Mouse (Mus musculus): Measurements from ENCODE around the gene Cep68. TPM values are rescaled to one million over a fixed set of nuclear protein-coding genes. Genes with fewer than 3 reads are reported as not detected.
A peak's percentile ranks its signal among the peaks of the same experiment; 100 is the strongest.

Cep68 gene
- polyA plus RNA-seq, 1 experiment from 2014 or later: 37.3 TPM

- no peak overlapping the region for H3K4me3 ChIP-seq
- no peak overlapping the region for H3K9ac ChIP-seq (replicated peaks)
- no peaks in the 10 kb centered on the region for H3K9me3 ChIP-seq
- no peaks in the 10 kb centered on the region for H3K36me3 ChIP-seq
- no peaks in the 10 kb centered on the region for H3K27me3 ChIP-seq
- 91% methylated on average over 6 of the region's 6 CpGs for WGBS
- no peak for ATAC-seq (ENCODE audit: low FRiP score, low read depth)
- peaks cover 25% of the 10 kb centered on the region for H3K4me1 ChIP-seq
- no peak overlapping the region for H3K4me2 ChIP-seq (replicated peaks)
- no peak overlapping the region for H3K27ac ChIP-seq (replicated peaks)
Observed at GRCm38 (mm10) chr11:20250476-20251178, 1.4 kb upstream of the Cep68 start.

- H3K36me3 ChIP-seq: peaks cover 9% of the 10 kb centered on the region; the same call in 1 of the 2 replicates
- ATAC-seq (ENCODE audit: low FRiP score, low read depth): peak; percentile 76
- peaks cover 29% of the 10 kb centered on the region for H3K4me1 ChIP-seq
- peak overlapping the region; percentile 96 for H3K9ac ChIP-seq (replicated peaks)
- no peaks in the 10 kb centered on the region for H3K9me3 ChIP-seq
- peak overlapping the region; percentile 90 for H3K4me3 ChIP-seq
- H3K27ac ChIP-seq (replicated peaks): peak overlapping the region; percentile 84
- WGBS: 0% methylated on average over 35 of the region's 39 CpGs
- no peaks in the 10 kb centered on the region for H3K27me3 ChIP-seq
- H3K4me2 ChIP-seq (replicated peaks): peak overlapping the region; percentile 91
Observed at GRCm38 (mm10) chr11:20248840-20249239, 389 bp downstream of the Cep68 start.

- peak overlapping the region; percentile 91 for H3K4me2 ChIP-seq (replicated peaks)
- H3K27ac ChIP-seq (replicated peaks): peak overlapping the region; percentile 84; the same call in 1 of the 2 replicates
- H3K36me3 ChIP-seq: peaks cover 9% of the 10 kb centered on the region; the same call in 1 of the 2 replicates
- peaks cover 33% of the 10 kb centered on the region for H3K4me1 ChIP-seq
- H3K27me3 ChIP-seq: no peaks in the 10 kb centered on the region
- 14% methylated on average over 4 of the region's 4 CpGs for WGBS
- peak overlapping the region; percentile 90 for H3K4me3 ChIP-seq
- no peak for ATAC-seq (ENCODE audit: low FRiP score, low read depth)
- no peaks in the 10 kb centered on the region for H3K9me3 ChIP-seq
- H3K9ac ChIP-seq (replicated peaks): peak overlapping the region; percentile 96
Observed at GRCm38 (mm10) chr11:20248277-20248676, 952 bp downstream of the Cep68 start.

- Histone ChIP-seq H3K4me3 (no peak overlapping the region), H3K36me3 (peaks cover 9% of the 10 kb centered on the region; the same call in 1 of the 2 replicates), H3K27me3 (no peaks in the 10 kb centered on the region), H3K4me1 (peaks cover 36% of the 10 kb centered on the region), H3K9me3 (no peaks in the 10 kb centered on the region), H3K9ac (replicated peaks) (peak overlapping the region; percentile 96; the same call in 1 of the 2 replicates), H3K4me2 (replicated peaks) (peak overlapping the region; percentile 91), H3K27ac (replicated peaks) (no peak overlapping the region)
- 75% methylated on average over 8 of the region's 8 CpGs for WGBS
- ATAC-seq (ENCODE audit: low FRiP score, low read depth): no peak
Observed at GRCm38 (mm10) chr11:20247146-20247855, 1.9 kb downstream of the Cep68 start.

- Histone ChIP-seq H3K4me1 (peaks cover 36% of the 10 kb centered on the region), H3K27me3 (no peaks in the 10 kb centered on the region), H3K27ac (replicated peaks) (no peak overlapping the region), H3K9ac (replicated peaks) (no peak overlapping the region; the same call in 1 of the 2 replicates), H3K9me3 (no peaks in the 10 kb centered on the region), H3K4me3 (no peak overlapping the region), H3K4me2 (replicated peaks) (no peak overlapping the region), H3K36me3 (peaks cover 11% of the 10 kb centered on the region; the same call in 1 of the 2 replicates)
- no peak for ATAC-seq (ENCODE audit: low FRiP score, low read depth)
- WGBS: 69% methylated on average over 1 of the region's 1 CpGs
Observed at GRCm38 (mm10) chr11:20246616-20247015, 2.6 kb downstream of the Cep68 start.

GRCm38 (mm10) chr11:20245316-20245715, 3.9 kb downstream of the Cep68 start:
- no peak overlapping the region for H3K4me2 ChIP-seq (replicated peaks)
- H3K4me3 ChIP-seq: no peak overlapping the region
- no peaks in the 10 kb centered on the region for H3K9me3 ChIP-seq
- H3K27me3 ChIP-seq: no peaks in the 10 kb centered on the region
- WGBS: 87% methylated on average over 6 of the region's 6 CpGs
- H3K4me1 ChIP-seq: peaks cover 36% of the 10 kb centered on the region
- no peak overlapping the region for H3K27ac ChIP-seq (replicated peaks)
- ATAC-seq (ENCODE audit: low FRiP score, low read depth): no peak
- no peak overlapping the region for H3K9ac ChIP-seq (replicated peaks)
- peaks cover 24% of the 10 kb centered on the region for H3K36me3 ChIP-seq

GRCm38 (mm10) chr11:20244336-20245290, 4.6 kb downstream of the Cep68 start:
- peaks cover 36% of the 10 kb centered on the region for H3K4me1 ChIP-seq
- no peaks in the 10 kb centered on the region for H3K27me3 ChIP-seq
- peaks cover 31% of the 10 kb centered on the region for H3K36me3 ChIP-seq
- 81% methylated on average over 16 of the region's 16 CpGs for WGBS
- H3K9ac ChIP-seq (replicated peaks): no peak overlapping the region
- H3K9me3 ChIP-seq: no peaks in the 10 kb centered on the region
- no peak overlapping the region for H3K4me2 ChIP-seq (replicated peaks)
- H3K4me3 ChIP-seq: no peak overlapping the region
- no peak overlapping the region for H3K27ac ChIP-seq (replicated peaks)
- no peak for ATAC-seq (ENCODE audit: low FRiP score, low read depth)

GRCm38 (mm10) chr11:20243214-20243913, 5.9 kb downstream of the Cep68 start:
- Histone ChIP-seq H3K4me2 (replicated peaks) (no peak overlapping the region), H3K4me1 (peaks cover 34% of the 10 kb centered on the region), H3K27ac (replicated peaks) (no peak overlapping the region), H3K36me3 (peaks cover 43% of the 10 kb centered on the region), H3K9me3 (no peaks in the 10 kb centered on the region), H3K27me3 (no peaks in the 10 kb centered on the region), H3K4me3 (no peak overlapping the region), H3K9ac (replicated peaks) (no peak overlapping the region)
- no peak for ATAC-seq (ENCODE audit: low FRiP score, low read depth)
- WGBS: 52% methylated on average over 9 of the region's 9 CpGs

- 86% methylated on average over 6 of the region's 6 CpGs for WGBS
Observed at GRCm38 (mm10) chr11:20242366-20243056, 6.7 kb downstream of the Cep68 start.

GRCm38 (mm10) chr11:20241311-20241710, 7.9 kb downstream of the Cep68 start:
- no peaks in the 10 kb centered on the region for H3K9me3 ChIP-seq
- no peak for ATAC-seq (ENCODE audit: low FRiP score, low read depth)
- H3K36me3 ChIP-seq: peaks cover 62% of the 10 kb centered on the region
- H3K4me1 ChIP-seq: peaks cover 13% of the 10 kb centered on the region
- no peak overlapping the region for H3K4me3 ChIP-seq
- H3K27ac ChIP-seq (replicated peaks): no peak overlapping the region
- H3K9ac ChIP-seq (replicated peaks): no peak overlapping the region
- H3K4me2 ChIP-seq (replicated peaks): no peak overlapping the region
- WGBS: 95% methylated on average over 7 of the region's 7 CpGs
- no peaks in the 10 kb centered on the region for H3K27me3 ChIP-seq

More at GRCm38 (mm10) chr11:20242366-20243056, 6.7 kb downstream of the Cep68 start:
- H3K4me3 ChIP-seq: no peak overlapping the region
- no peaks in the 10 kb centered on the region for H3K27me3 ChIP-seq
- peaks cover 50% of the 10 kb centered on the region for H3K36me3 ChIP-seq
- peaks cover 25% of the 10 kb centered on the region for H3K4me1 ChIP-seq
- H3K9me3 ChIP-seq: no peaks in the 10 kb centered on the region
- ATAC-seq (ENCODE audit: low FRiP score, low read depth): no peak
- no peak overlapping the region for H3K27ac ChIP-seq (replicated peaks)
- H3K4me2 ChIP-seq (replicated peaks): no peak overlapping the region
- no peak overlapping the region for H3K9ac ChIP-seq (replicated peaks)

GRCm38 (mm10) chr11:20240331-20240730, 8.9 kb downstream of the Cep68 start:
- WGBS: 85% methylated on average over 5 of the region's 5 CpGs
- Histone ChIP-seq H3K27me3 (no peaks in the 10 kb centered on the region), H3K36me3 (peaks cover 68% of the 10 kb centered on the region), H3K4me3 (no peak overlapping the region), H3K9me3 (no peaks in the 10 kb centered on the region), H3K27ac (replicated peaks) (no peak overlapping the region), H3K4me2 (replicated peaks) (no peak overlapping the region), H3K9ac (replicated peaks) (no peak overlapping the region), H3K4me1 (peaks cover 11% of the 10 kb centered on the region; the same call in 1 of the 2 replicates)
- ATAC-seq (ENCODE audit: low FRiP score, low read depth): no peak

Data from midbrain, embryonic 12.5 days (tissue).